Mouse (Mus musculus) neural tube, embryonic 13.5 days (tissue): ENCODE data around the gene Cadm2. TPM values are rescaled to one million over a fixed set of nuclear protein-coding genes. Genes with fewer than 3 reads are reported as not detected.

Source experiments
- ATAC-seq: fragments of 200-750 bp; cut with Nextera tagmentation; 2 replicates; pipeline ENCODE4 v1.8.0; 2017; ENCODE audit warnings: low read depth, mild to moderate bottlenecking, moderate TSS enrichment, moderate library complexity
- H3K27ac ChIP-seq: fragments of 300-500 bp; sonication (generic); replicated peaks from 2 replicates; pipeline ENCODE4 v1.5.1; 2015; ENCODE audit warnings: moderate library complexity, mild to moderate bottlenecking, inconsistent platforms
- H3K27me3 ChIP-seq: fragments of 300-500 bp; sonication (generic); 2 replicates; pipeline ENCODE4 v1.6.1; 2015; ENCODE audit warnings: mild to moderate bottlenecking, inconsistent platforms
- H3K36me3 ChIP-seq: fragments of 300-500 bp; sonication (generic); 2 replicates; pipeline ENCODE4 v1.6.1; 2015; ENCODE audit warnings: mild to moderate bottlenecking, inconsistent platforms
- H3K4me1 ChIP-seq: fragments of 300-500 bp; sonication (generic); replicated peaks from 2 replicates; pipeline ENCODE4 v1.6.1; 2015; ENCODE audit warnings: inconsistent platforms
- H3K4me2 ChIP-seq: fragments of 300-500 bp; sonication (generic); 2 replicates; pipeline ENCODE4 v1.6.1; 2015; ENCODE audit warnings: inconsistent platforms, mild to moderate bottlenecking, moderate library complexity
- H3K4me3 ChIP-seq: fragments of 300-500 bp; sonication (generic); 2 replicates; pipeline ENCODE4 v1.5.1; 2015; ENCODE audit warnings: mild to moderate bottlenecking, inconsistent platforms
- H3K9ac ChIP-seq: fragments of 300-500 bp; sonication (generic); 2 replicates; pipeline ENCODE4 v1.6.1; 2015; ENCODE audit warnings: moderate library complexity, mild to moderate bottlenecking, inconsistent platforms
- H3K9me3 ChIP-seq: fragments of 300-500 bp; sonication (generic); 2 replicates; pipeline ENCODE4 v1.6.1; 2016; ENCODE audit warnings: inconsistent platforms
- WGBS: fragments of 180-500 bp; shearing (Covaris S2); methylation state at CpG from one replicate; pipeline ENCODE4 v1.1.7; 2015; 5-methylcytosine and 5-hydroxymethylcytosine counted together
- polyA plus RNA-seq: library from polyadenylated mRNA; unstranded; fragments of >200 nt; fragmentation: Nextera tagmentation; extraction: Ambion mirVana; gene quantifications from 2 replicates; pipeline ENCODE4 v1.2.1, GENCODE M21; 2015

Cadm2 gene
- polyA plus RNA-seq, 1 experiment from 2014 or later: 30.1 TPM

DNA sequence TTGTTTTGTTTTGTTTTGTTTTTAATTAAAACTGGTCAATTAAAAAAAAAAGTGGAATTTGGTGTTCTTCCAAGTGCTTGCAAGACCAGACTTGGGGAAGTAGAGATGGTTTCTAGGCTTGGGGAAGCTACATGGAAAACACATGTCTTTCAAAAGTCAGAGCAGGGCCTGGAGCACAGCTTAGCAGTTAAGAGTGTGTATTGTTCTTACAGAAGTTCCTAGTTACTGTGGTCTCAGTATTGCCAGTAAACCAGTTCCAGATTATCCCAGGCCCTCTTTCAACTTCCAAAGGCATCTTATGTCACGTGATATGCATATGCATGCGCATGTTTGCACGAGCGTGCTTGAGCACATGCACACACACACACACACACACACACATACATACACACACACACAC, 972.9 kb downstream of the Cadm2 start:
- no peak overlapping the region for H3K4me2 ChIP-seq
- H3K27ac ChIP-seq: no peak overlapping the region
- no peak overlapping the region for H3K4me3 ChIP-seq
- H3K36me3 ChIP-seq: no peaks in the 10 kb centered on the region
- H3K9ac ChIP-seq: no peak overlapping the region
- 100% methylated on average over 4 of the region's 4 CpGs for WGBS
- no peak for ATAC-seq
- H3K4me1 ChIP-seq: no peaks in the 10 kb centered on the region
- no peaks in the 10 kb centered on the region for H3K9me3 ChIP-seq
- no peaks in the 10 kb centered on the region for H3K27me3 ChIP-seq

DNA sequence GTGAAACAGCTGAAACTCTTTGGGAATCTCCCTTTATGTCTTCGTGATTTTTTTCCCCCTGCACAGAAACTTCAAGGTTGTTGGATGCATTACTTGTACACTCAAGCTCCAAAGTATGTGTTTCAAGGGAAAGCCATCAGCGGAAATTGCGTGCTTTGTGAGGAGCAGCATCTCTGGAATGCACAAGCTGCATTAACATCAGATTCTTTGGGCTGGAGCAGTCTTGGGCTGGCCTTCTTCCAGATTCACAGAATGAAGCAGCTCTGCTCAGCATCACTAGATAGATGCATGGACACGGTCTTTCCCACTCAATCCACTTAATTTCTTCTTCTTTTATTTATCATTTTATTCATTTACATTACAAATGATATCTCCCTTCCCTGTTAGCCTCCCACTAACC, 977.1 kb downstream of the Cadm2 start:
- 79% methylated on average over 4 of the region's 4 CpGs for WGBS
- Histone ChIP-seq H3K4me1 (no peaks in the 10 kb centered on the region), H3K4me2 (no peak overlapping the region), H3K27ac (no peak overlapping the region), H3K4me3 (no peak overlapping the region), H3K9me3 (no peaks in the 10 kb centered on the region), H3K36me3 (no peaks in the 10 kb centered on the region), H3K27me3 (no peaks in the 10 kb centered on the region), H3K9ac (no peak overlapping the region)
- no peak for ATAC-seq

DNA sequence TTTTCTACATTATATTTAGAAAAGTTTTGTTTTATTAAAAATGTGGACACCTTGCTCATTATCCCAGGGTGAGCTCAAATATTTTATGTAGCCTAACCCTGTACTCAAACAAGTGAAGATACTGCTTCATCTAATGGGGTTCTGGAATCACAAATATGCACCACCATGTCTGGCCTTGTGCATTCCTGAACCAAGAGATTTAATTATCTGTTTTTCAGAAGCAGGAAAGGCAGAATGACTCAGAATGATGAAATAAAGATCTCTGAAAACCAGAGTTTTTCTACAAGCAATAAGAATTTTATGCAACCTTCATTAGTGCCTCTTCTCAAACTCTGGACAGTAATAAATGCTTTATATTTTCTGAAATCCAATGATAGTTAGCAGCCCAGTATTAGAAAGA, 993.2 kb downstream of the Cadm2 start:
- Histone ChIP-seq H3K4me1 (no peaks in the 10 kb centered on the region), H3K36me3 (no peaks in the 10 kb centered on the region), H3K4me3 (no peak overlapping the region), H3K4me2 (no peak overlapping the region), H3K9me3 (no peaks in the 10 kb centered on the region), H3K27ac (no peak overlapping the region), H3K9ac (no peak overlapping the region), H3K27me3 (no peaks in the 10 kb centered on the region)
- ATAC-seq: no peak

DNA sequence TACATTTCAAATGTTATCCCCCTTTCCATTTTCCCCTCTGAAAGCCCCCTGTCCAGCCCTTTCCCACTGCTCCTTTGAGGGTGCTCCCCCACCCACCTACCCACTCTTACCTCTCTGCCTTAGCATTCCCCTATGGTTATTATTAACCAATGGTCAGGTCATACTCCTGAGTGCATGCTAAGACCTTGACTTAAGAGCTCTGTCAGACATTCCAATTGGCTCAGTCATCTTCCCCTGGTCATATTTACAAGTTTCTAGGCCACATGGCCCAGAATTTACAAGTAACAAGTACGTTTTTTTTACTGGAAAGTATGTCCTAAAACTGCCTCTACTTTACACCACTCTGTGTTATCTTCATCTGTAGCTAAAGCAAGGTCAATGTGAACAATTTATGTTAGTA, 998.3 kb downstream of the Cadm2 start:
- H3K4me1 ChIP-seq: no peaks in the 10 kb centered on the region
- no peaks in the 10 kb centered on the region for H3K36me3 ChIP-seq
- no peak overlapping the region for H3K4me2 ChIP-seq
- no peak overlapping the region for H3K4me3 ChIP-seq
- no peak for ATAC-seq
- H3K27ac ChIP-seq: no peak overlapping the region
- no peaks in the 10 kb centered on the region for H3K9me3 ChIP-seq
- no peaks in the 10 kb centered on the region for H3K27me3 ChIP-seq
- WGBS: 76% methylated on average over 1 of the region's 1 CpGs
- H3K9ac ChIP-seq: no peak overlapping the region

DNA sequence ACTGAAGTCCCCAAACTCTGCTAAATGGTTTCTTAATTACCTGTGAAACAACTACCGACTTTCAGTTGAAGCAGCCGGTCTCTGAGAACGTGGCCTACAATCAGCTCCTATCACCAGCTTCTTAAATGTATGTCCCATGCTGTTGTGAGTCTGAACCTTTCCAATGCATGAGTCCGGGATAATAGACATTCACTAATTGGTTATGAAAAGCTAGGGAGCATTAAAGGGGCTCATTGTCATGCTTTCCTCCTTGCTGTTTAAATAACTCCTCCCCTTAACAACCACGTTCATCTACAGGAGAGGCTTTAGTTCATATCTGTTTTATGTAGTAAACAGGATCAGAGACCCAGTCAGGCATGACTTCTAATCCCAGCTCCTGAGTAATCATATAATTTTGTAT, 1008.1 kb downstream of the Cadm2 start:
- Histone ChIP-seq H3K9me3 (no peaks in the 10 kb centered on the region), H3K4me2 (no peak overlapping the region), H3K36me3 (no peaks in the 10 kb centered on the region), H3K27me3 (no peaks in the 10 kb centered on the region), H3K27ac (no peak overlapping the region), H3K9ac (no peak overlapping the region), H3K4me3 (no peak overlapping the region), H3K4me1 (no peaks in the 10 kb centered on the region)
- ATAC-seq: no peak
- 39% methylated on average over 5 of the region's 5 CpGs for WGBS
